ENCODE assay signal across 19 mouse cellular contexts in genomic region chr19:58435877-58436276, GRCm38 (mm10). TPM values are rescaled to one million over a fixed set of nuclear protein-coding genes. Genes with fewer than 3 reads are reported as not detected.
"Had no signal": no experiment of that assay in that cellular context is flagged by ENCODE, and none has a peak within 500 bp of the region (broad histone marks: within the 10 kb centered on the region; RNA-seq: fewer than 3 reads in every experiment).

No protein-coding gene starts in this region.

- H3K4me3 ChIP-seq: lung, embryonic 15.5 days; megakaryocyte, embryonic 14.5 days; midbrain, embryonic 13.5 days; midbrain, embryonic 15.5 days; neural tube, embryonic 12.5 days; stomach, embryonic 15.5 days had no signal

- H3K9ac ChIP-seq: lung, embryonic 15.5 days; midbrain, embryonic 13.5 days; midbrain, embryonic 15.5 days; neural tube, embryonic 12.5 days; stomach, embryonic 15.5 days had no signal

- H3K4me1 ChIP-seq: megakaryocyte, embryonic 14.5 days had no signal

- H3K27me3 ChIP-seq: lung, embryonic 15.5 days; midbrain, embryonic 13.5 days; midbrain, embryonic 15.5 days; neural tube, embryonic 12.5 days; stomach, embryonic 15.5 days had no signal

- DNase-seq: lung, adult 2 months; lung, postnatal 14 days; lung, postnatal 36 days; right cerebral cortex, postnatal 14 days; thymus, adult 2 months; thymus, postnatal 25 days; thymus, postnatal 4 days had no signal

- H3K36me3 ChIP-seq: lung, embryonic 15.5 days; midbrain, embryonic 13.5 days; midbrain, embryonic 15.5 days; neural tube, embryonic 12.5 days; stomach, embryonic 15.5 days had no signal

- H3K27ac ChIP-seq: lung, embryonic 15.5 days; macrophage; midbrain, embryonic 13.5 days; midbrain, embryonic 15.5 days; neural tube, embryonic 12.5 days; stomach, embryonic 15.5 days; stomach, postnatal 0 days had no signal

- H3K9me3 ChIP-seq: lung, embryonic 15.5 days; megakaryocyte, embryonic 14.5 days; midbrain, embryonic 13.5 days; midbrain, embryonic 15.5 days; neural tube, embryonic 12.5 days; stomach, embryonic 15.5 days had no signal

- ATAC-seq: lung, postnatal 0 days; midbrain, embryonic 13.5 days; midbrain, embryonic 15.5 days had no signal

- H3K4me2 ChIP-seq: lung, embryonic 15.5 days; midbrain, embryonic 11.5 days; midbrain, embryonic 13.5 days; midbrain, embryonic 15.5 days; neural tube, embryonic 12.5 days; stomach, embryonic 15.5 days had no signal

RNA-seq across cellular contexts. Expression of gene Gfra1, which starts 19.8 kb away (rescaled TPM):
- total RNA-seq: monocyte, adult 5-6 weeks; neutrophil, adult 5-6 weeks had no signal
- polyA plus RNA-seq: macrophage had no signal
